Mouse (Mus musculus): ENCODE results near the gene Dnaja1.

Gene Dnaja1

GRCm38 (mm10) chr4:40722011-40722666 lies at the start of gene Dnaja1:
Gene Dnaja1, plus strand, starts transcription at chr4:40722150.
- peak; percentile 84 for DNase-seq (ENCODE audit: low read depth, low spot score)

GRCm38 (mm10) chr4:40673526-40673925 lies 48.4 kb upstream of the Dnaja1 start:
- no peak for DNase-seq (ENCODE audit: low read depth, low spot score)

GRCm38 (mm10) chr4:40676338-40676737 lies 45.6 kb upstream of the Dnaja1 start:
- DNase-seq (ENCODE audit: low read depth, low spot score): no peak

GRCm38 (mm10) chr4:40677132-40677531 lies 44.8 kb upstream of the Dnaja1 start:
- DNase-seq (ENCODE audit: low read depth, low spot score): no peak

GRCm38 (mm10) chr4:40680250-40680860 lies 41.6 kb upstream of the Dnaja1 start:
- DNase-seq (ENCODE audit: low read depth, low spot score): no peak

GRCm38 (mm10) chr4:40681908-40682307 lies 40.0 kb upstream of the Dnaja1 start:
- DNase-seq (ENCODE audit: low read depth, low spot score): peak; percentile 53

- no peak for DNase-seq (ENCODE audit: low read depth, low spot score)
Measured at GRCm38 (mm10) chr4:40682359-40682758, 39.6 kb upstream of the Dnaja1 start.

GRCm38 (mm10) chr4:40683306-40683705 lies 38.6 kb upstream of the Dnaja1 start:
- DNase-seq (ENCODE audit: low read depth, low spot score): no peak

- no peak for DNase-seq (ENCODE audit: low read depth, low spot score)
Measured at GRCm38 (mm10) chr4:40691100-40691499, 30.9 kb upstream of the Dnaja1 start.

GRCm38 (mm10) chr4:40697059-40697458 lies 24.9 kb upstream of the Dnaja1 start:
- DNase-seq (ENCODE audit: low read depth, low spot score): no peak

GRCm38 (mm10) chr4:40700216-40700615 lies 21.7 kb upstream of the Dnaja1 start:
- no peak for DNase-seq (ENCODE audit: low read depth, low spot score)

- DNase-seq (ENCODE audit: low read depth, low spot score): no peak
Measured at GRCm38 (mm10) chr4:40701796-40702195, 20.2 kb upstream of the Dnaja1 start.

GRCm38 (mm10) chr4:40702797-40703709 lies 18.9 kb upstream of the Dnaja1 start, which contains the start of gene Aptx:
Gene Aptx, minus strand, starts transcription at chr4:40703194.
- DNase-seq (ENCODE audit: low read depth, low spot score): peak; percentile 91

- DNase-seq (ENCODE audit: low read depth, low spot score): no peak
Measured at GRCm38 (mm10) chr4:40703710-40704275, 18.2 kb upstream of the Dnaja1 start.

- DNase-seq (ENCODE audit: low read depth, low spot score): no peak
Measured at GRCm38 (mm10) chr4:40717141-40717540, 4.8 kb upstream of the Dnaja1 start.

GRCm38 (mm10) chr4:40720910-40721309 lies 1.0 kb upstream of the Dnaja1 start:
- DNase-seq (ENCODE audit: low read depth, low spot score): no peak

- DNase-seq (ENCODE audit: low read depth, low spot score): no peak
Measured at GRCm38 (mm10) chr4:40722687-40723460, 924 bp downstream of the Dnaja1 start.

- DNase-seq (ENCODE audit: low read depth, low spot score): no peak
Measured at GRCm38 (mm10) chr4:40725141-40725540, 3.2 kb downstream of the Dnaja1 start.

GRCm38 (mm10) chr4:40725554-40725953 lies 3.6 kb downstream of the Dnaja1 start:
- DNase-seq (ENCODE audit: low read depth, low spot score): no peak

- DNase-seq (ENCODE audit: low read depth, low spot score): no peak
Measured at GRCm38 (mm10) chr4:40727247-40727646, 5.3 kb downstream of the Dnaja1 start.

- no peak for DNase-seq (ENCODE audit: low read depth, low spot score)
Measured at GRCm38 (mm10) chr4:40731262-40731661, 9.3 kb downstream of the Dnaja1 start.
